ENCODE assay signal across 12 mouse cellular contexts in genomic region chr4:27727761-27728160, GRCm38 (mm10).
"Had no signal": no experiment of that assay in that cellular context is flagged by ENCODE, and none has a peak within 500 bp of the region (broad histone marks: within the 10 kb centered on the region; RNA-seq: fewer than 3 reads in every experiment).

No protein-coding gene starts in this region.

- DNase-seq: cerebellum, adult 8-10 months; cerebellum, postnatal 36 days; embryo, embryonic 11 days; forebrain, postnatal 0 days; gastrocnemius, adult 2 months; gastrocnemius, postnatal 10 days; gastrocnemius, postnatal 14 days; gastrocnemius, postnatal 25 days; gastrocnemius, postnatal 36 days; heart, adult 11 months; heart, adult 18-20 months; heart, adult 2 months had no signal
